Mouse (Mus musculus) WW6 (cell line): Measurements from ENCODE around the gene Gna15.
A peak's percentile ranks its signal among the peaks of the same experiment; 100 is the strongest.

Experiments
- DNase-seq: peaks from one replicate; pipeline ENCODE4 v3.0.0-alpha.2; 2013; ENCODE audit warnings: low read depth, low spot score

The Gna15 gene

DNA sequence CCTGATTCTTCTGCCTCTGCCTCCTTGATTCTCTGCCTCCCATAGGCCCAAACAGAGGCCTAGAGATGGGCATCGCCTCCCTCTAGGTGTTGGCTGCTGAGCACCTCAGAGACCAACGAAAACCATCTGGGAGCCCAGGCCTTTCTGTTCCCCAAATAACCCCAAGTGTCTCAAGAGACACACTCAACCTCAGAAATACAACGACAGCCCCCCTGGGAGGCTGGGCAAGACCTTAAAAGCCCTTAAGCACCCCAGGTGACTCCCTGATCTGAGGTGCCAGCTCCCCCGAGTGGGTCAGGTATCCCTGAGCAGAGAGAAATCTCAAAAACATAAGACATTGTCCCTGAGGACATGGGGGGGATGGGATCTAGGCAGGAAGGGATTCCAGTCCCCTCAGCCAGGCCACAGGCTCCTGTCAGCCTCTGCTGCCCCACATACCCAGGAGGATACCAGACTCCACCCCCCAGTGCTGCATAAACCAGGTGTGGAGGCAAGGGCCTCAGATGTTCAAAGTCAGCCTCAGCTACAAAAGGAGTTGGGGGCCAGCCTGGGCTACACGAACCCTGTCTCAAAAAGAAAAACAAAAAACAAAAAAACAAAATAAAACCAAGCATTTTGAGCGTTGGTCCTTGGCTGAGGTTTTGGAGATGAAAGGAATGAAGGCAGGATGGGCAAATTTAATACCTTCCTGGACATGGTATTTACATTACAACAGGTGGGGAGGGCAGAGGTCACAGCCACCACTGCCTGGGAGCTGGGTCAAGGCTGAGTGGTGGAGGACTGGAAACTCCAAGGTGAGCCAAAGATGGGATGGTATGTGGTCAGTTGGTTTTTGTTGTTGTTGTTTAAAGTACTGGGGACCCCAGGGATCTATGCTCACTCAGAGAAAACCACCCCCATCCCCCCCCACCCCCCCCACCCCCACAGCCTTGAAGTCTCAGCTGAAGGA lies 30.1 kb upstream of the Gna15 start:
- DNase-seq, result no peak

DNA sequence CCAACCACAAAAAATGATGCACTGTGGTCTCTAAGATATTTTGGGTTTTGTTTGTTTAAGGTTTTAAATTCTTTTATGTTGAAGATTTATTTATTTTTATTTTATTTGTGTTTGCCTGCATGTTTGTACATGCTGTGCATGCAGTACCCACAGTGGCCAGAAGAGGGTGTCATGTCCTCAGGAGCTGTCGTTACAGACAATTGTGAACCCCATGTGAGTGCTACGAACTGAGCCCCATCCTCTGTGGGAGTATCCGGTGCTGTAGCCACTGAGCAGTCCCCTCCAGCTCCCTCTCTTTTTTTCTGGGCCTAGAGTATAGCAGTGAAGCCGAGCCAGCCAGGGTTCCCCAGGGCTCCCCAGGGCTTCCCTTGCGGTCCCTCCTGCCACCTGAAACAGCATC lies 29.2 kb upstream of the Gna15 start:
- no peak for DNase-seq

DNA sequence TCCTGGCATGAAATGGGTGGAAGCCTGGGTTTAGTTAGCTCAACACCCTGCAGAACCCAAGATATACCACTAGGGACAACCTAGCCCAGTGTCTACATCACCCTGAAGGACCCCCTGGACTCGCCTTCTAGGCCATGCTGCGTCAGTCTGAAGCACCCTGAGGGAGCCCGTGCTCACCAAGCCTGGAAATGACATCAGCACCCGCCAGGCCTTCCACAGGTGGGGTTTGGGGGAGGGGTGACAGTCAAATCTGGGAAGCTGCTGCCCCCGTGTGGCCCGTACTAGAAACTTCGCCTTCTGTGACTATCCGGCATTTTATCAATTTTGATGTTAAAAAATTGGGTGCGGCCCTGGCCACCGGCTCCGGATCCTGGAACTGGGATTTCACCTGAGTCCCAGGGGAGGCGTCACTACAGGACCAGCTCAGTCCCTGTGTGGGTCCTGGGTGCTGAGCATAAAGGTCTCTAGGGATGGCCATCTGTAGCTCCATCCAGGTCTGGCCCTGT lies 27.6 kb upstream of the Gna15 start:
- DNase-seq, result no peak

DNA sequence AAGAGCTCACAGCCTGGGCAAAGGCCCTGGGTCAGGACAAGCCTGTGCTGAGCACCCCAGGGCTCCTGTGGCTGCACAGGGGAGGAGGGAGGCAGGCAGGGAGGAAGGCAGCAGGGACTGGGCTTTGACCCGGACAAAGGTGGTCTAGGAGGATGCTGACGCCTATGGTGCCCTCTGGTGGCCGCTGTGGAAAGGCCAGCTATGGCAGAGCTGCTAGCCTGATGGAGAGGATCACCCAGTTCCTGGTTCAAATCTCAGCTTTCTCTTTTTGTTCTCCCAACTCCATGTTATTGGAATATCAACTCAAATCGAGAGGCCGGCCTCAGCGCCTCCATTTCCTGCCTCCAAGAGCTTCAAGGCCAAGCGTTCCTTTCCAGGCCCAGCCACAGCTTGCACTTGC lies 26.2 kb upstream of the Gna15 start:
- DNase-seq, result no peak

DNA sequence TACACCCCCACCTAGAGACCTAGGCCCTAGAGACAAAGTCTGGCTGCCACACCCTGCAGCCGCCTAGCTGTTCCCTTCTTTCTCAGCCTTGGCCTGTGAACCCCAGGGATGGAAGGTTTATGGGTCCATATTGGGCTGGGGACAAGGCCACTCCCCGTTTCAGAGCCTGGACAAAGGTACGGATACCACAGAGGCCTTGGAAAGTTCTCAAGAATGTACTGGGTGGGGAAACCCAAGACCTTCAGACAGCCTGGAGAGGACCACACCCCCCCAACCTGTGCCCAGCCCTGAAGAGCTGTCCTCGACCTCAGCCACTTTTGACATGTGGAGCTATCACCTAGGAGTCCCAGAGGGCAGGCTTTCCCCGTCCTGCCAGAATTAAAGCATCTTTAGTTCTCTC lies 24.9 kb upstream of the Gna15 start:
- DNase-seq, result no peak

DNA sequence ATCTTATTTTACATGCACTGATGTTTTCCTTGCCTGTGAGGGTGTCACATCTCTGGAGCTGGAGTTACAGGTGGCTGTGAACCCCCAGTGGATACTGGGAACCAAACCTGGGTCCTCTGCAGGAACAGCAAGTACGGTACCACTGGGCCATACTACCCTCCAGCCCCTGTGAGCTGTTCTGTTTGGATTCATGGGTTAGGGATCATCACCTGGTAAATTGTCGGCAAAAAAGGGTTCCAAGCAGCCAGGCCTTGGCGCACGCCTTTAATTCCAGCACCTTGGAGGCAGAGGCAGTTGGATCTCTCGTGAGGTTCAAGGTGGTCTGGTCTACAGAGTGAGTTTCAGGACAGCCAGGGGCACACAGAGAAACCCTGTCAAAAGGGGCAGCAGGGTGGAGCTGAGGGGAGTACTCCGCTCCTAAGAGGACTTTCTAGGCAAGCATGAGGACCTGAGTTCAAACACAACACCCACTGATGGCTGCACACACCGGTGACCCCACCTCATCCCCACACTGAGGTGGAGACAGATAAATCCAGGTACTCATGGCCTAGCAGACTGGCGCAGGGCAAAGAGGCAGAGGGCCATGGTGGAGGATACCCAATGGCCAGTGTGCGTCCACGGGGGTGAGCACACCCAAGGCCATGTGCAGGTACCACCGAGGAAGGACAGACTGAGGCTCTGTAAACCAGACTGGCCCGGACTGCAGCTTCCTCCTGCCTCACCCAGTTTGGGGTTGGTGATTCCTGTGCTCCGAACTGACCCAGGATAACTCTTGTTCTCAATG lies 23.0 kb upstream of the Gna15 start:
- DNase-seq, result no peak

DNA sequence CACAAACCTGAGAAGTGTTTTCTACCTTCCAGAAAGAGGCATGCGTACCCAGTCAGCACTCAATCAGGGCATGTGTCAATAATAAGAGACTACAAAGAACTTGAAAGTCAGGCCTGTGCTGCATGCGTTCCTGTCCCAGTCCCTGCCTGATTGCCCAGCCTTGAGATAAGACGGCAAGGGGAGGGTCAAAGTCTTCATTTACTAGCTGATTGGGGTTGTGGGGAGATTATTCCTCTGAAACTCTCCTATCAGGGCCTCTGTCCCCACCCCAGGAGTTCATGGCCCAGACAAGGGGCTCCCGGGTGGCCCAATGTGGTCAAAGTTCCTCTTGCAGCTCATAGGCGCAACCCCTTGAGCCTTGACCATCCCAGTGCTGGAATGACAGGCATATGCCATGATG lies 22.3 kb upstream of the Gna15 start:
- DNase-seq, result no peak

DNA sequence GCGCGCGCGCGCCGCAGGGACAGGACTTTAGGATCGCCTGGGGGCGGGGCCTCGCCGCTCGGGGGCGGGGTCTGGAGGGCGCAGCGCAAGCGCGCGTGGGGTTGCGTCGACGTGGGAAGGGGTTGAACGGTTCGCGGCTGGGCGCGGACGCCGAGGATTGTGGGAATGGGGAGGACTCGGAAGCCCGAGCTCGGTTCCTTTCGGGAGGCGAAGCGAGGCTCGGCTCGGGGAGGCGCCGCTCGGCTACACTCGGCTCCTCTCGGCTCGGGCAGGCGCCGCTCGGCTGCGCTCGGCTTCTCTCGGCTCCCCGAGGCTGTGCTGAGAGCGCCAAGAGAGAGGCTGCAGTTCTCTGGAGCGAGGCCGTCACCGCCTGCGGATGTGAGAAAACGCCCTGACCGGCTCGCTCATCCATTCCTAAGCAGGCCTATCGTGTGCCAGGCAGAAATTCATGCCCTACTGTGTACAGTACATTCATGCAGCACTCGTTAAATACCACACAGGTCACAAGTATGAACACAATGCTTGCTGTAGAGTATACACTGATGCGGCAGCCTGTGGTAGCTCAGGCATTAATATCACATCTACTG lies 21.2 kb upstream of the Gna15 start, which contains the start of gene Gna11:
TSS of gene Gna11 (minus strand) at position 30 of the 587 bp plus-strand sequence.
- peak; percentile 74 for DNase-seq

DNA sequence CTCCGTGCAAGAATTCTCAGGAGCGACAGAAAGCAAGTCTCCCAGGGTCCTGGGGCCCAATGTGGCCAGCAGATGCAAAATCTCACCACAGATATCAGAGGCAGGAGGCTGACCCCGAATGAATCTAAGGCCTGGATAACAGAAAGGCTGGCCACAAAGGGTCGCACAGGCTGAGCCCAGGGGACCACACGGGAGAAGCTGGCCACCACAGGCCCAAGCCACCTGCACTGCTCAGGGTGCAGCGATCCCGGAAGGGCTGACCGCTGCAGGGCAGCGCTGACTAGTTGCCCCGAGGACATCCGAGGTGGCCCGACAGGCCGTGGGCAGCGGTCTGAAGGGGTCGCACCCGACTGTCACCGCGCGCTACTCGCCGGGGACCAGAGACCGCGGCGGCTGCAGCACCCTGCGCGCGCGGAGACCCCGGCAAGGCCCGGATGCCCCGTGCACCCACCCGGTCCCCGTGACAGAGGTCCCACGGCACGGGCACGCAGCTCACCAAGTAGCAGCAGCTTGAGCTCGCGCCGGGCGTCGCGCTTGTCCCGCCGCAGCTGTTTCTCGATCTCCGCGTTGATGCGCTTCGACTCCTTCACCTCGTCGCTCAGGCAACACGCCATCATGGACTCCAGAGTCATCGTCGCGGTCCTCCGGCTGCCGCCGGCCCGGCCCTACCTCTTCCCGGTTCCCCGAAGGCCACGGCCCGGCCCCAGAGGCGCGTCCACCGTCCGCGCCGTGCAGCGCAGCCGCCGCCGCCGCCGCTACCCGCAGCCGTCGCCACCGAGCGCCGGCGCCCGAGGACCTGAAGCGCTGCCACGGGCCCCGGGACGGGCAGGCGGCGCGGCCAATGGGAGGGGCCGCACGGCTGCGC lies 20.5 kb upstream of the Gna15 start:
- no peak for DNase-seq

DNA sequence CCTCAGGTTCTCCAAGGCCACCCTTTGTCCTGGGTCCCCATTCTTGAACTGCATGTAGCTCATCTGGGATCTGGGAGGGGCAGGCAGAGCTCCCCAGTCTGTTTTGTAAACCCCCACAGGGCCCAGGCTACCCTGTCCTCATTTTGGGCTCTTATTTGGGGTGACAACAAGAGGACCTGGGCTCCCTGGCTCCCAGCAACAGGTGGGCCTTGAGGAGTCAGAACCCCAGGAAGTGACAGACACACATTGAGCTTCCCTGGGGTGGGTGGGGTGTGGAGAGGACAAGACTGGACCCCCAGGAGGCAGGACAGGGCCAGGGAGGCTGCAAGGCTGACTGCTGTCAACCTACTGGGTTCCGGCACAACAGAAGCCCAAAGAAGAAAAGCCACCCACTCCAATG lies 19.6 kb upstream of the Gna15 start:
- DNase-seq, result no peak

DNA sequence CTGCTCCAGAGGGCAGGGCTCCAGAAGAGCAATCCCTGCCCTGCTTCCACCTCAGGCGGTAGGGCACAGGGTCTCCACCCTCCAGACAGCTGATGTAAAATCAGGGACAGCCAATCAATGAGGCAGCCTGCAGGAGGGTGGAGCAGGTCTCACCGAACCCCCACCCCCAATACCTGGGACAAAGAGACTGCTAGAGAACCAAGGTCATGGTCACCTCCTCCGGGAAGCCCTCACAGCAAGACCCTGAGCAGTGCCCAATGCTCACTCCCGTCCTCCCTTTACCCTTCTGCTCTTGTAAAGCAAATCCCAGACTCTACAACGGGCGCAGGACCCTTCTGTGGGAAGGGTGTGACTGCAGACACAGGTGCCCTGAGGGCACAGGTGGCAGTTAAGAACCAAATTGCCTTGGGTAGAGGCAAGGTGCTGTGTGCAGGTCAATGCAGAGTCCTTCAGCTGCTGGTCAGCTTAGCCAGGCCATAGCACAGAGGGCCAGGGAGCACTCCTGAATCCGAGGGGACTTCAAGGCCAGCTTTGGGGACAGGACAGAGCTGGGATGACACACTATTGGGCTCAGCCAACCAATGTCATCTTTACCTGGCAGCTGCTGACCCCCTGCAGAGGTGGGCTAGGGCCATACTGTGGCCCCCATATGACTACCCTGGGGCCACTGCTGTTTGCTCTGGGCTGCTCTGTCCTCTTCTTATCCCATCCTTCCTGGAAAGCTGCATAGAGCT lies 18.9 kb upstream of the Gna15 start:
- DNase-seq, result no peak

DNA sequence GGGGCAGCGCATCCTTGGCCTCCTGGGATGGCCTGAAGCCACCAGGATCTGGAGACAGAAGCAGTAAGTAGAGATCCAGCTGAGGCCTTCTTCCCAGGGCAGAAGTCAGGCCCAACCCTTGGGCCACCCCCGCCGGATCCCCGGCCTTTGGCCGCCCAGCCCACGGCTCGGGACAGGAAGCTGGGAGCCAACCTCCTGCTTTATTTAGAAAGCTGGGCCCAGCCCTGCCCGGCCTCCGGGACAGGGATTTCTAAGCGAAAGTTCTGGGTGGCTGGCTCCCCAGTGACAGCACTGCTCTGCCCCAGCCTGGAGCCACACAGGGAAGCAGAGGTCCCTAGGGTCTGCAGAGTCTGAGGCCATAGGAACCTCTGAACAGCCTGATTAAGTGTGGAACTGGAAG lies 17.8 kb upstream of the Gna15 start:
- no peak for DNase-seq

DNA sequence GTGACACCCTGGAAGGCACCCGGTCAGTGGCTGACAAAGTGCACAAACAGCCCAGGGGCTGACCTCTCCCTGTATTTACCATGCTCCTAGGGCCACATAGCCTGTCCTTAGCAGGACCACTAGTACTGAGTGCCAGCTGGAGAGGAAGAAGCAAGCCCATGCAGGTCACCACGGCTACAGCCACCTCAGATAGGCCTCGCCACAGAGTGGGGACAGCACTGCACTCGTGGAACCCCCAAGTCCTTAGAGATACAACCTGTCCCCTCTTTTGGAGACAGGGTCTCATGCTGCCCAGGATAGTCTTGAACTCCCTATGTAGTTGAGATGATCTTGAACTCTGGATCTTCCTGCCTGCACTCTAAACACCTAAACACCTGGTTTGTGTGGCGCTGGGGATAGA lies 17.3 kb upstream of the Gna15 start:
- no peak for DNase-seq

DNA sequence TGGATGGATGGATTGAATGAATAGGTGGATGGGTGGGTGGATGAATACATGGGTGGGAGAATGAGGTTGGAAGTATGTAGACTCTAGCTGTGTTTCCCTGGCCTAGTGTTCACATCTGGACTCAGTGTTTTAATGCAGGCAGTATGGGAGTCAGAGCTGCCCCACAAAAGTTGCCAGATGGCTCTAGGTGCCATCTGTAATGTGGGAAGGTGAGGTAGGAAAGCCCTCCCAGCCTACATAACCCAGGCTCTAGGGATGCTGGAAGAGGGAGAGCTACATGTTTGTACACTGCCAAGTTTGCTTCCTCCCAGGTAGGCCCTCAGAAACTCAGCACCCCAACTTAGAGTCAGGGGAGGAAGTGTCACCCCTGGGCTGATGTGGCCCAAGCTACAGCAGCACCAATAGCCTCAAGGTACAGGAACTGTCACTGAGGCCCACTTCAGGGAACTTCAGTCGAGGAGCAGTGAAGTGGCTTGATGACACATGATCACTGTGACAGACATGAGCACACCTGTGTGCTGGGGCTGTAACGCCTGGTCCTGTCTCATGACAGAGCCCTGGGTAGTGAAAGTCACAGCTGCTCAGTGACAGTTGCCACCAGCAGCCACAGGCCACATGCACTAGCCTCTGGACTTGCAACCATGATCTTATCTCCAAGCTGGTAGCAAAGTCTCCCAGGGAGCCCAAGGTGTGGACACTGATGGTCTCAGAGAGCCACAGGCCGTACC lies 14.5 kb upstream of the Gna15 start:
- no peak for DNase-seq

DNA sequence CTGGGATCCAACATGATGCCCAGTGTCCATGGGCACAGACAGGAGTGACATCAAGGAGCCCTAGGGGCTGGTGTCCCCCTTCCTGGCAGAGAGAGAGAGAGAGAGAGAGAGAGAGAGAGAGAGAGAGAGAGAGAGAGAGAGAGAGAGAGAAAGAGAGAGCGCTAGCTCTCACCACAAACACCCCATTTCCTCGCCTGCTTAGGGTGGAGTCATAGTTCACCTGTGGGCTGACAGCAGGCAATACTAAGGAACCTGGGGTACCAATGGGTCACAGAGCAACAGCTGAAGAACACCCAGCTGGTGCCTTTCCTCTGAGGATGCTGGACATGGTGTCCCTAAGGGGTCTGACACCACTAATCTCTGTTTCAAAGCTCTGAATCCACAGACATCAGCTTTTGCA lies 13.4 kb upstream of the Gna15 start:
- DNase-seq, result no peak

DNA sequence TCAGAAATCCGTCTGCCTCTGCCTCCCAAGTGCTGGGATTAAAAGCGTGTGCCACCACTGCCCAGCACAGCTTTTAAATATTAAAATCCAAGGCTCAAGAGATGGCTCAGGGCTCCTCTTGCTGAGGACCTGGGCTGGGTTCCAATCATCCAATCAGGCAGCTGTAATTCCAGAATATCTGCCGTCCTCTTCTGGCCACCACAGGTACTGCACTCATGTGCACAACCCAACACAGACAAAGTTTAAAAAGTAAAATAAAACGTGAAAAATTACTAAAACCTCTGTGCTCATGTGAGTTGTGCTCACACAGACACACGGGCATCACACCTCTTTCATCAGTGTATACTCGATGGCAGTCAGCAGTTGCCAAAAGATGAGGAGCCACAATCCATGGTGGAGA lies 12.7 kb upstream of the Gna15 start:
- no peak for DNase-seq

DNA sequence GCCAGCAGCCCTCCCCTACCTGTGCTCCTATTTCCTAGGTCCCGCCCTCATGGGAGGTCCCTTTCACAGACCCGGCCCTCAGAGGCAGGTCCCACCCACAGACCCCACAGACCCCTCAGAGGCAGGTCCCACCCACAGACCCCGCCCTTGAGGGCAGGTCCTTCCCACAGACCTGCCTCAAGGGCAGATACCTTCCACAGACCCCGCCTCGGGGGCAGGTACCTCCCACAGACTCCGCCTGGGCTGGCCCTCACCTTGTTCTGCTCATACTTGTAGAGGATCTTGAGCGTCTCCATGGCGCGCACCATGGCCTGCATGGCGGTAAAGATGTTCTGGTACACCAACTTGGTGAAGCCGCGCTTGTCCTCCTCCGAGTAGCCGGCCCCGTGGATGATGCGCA lies 10.8 kb upstream of the Gna15 start:
- DNase-seq, result peak; percentile 75

DNA sequence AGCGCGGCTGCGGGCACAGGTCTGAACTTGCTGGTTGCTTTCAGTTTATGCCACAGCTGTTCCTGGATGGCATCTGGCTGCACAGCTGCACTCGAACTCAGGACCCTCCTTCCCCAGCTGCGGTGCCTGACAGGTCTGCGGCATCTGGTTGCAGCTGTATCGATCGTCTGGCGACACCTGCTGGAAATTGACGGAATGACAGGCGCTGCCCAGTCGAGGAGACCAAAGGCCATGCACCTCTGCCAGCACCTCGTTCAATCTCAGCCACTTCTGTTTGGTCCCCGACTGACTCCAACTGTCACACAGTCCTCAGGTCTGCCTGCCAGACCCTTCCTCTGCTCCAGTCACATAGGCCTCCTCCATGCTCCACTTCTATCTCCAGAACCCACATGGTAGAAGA lies 2.8 kb upstream of the Gna15 start:
- no peak for DNase-seq

DNA sequence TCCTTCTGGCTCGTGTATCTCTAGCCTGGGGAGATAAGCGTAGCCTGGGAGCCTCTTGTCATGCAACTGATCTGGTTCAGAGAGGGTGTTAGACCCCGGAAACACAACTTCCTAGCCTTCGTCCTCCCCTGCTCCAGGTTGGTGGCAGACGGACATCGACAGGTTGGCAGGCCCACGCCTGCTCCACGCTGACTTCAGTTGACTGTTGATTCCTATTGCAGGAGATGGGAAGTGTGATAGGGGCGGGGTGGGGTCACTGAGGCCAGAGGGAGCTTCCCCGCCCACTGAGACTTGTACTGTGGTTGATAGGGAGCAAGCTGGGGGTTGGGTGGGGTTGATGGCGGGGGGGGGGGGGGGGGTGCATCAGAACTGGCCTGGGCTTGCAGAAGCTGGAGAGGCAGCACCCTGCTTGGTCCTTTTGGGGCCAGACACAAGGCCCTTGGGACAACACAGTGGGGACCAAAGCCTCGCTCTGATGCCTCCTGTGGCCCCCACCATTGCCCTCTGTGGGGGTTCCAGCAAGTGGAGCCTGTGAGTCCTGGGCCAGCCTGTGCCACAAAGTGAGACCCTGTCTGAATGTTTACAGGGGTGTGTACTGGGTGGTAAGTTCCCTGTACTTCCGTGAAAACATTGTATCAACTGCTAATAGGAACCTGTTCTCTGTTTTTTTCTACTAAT lies 1.1 kb upstream of the Gna15 start:
- DNase-seq, result no peak
